14 mouse cellular contexts compared by ENCODE assay signal in genomic region chr2:173976314-173977053, GRCm38 (mm10).
DNase-seq lines count a peak whose midpoint lies in the region; ATAC-seq lines count a peak whose summit lies in the region.
"Had no signal": no experiment of that assay in that cellular context is flagged by ENCODE, and none has a peak within 500 bp of the region (broad histone marks: within the 10 kb centered on the region; RNA-seq: fewer than 3 reads in every experiment).

No protein-coding gene starts in this region.

- no peaks in the 10 kb centered on the region for H3K9me3 ChIP-seq in lung, embryonic 16.5 days (ENCODE audit: control insufficient read depth, low read length)
- peaks cover 20% of the 10 kb centered on the region for H3K9me3 ChIP-seq in limb, embryonic 13.5 days
- H3K9me3 ChIP-seq in stomach, embryonic 16.5 days (replicated peaks; ENCODE audit: control insufficient read depth, low read length), result no peaks in the 10 kb centered on the region
- H3K9me3 ChIP-seq: heart, embryonic 15.5 days had no signal

- no peak overlapping the region for H3K4me3 ChIP-seq in lung, embryonic 16.5 days (ENCODE audit: low read length)
- no peak overlapping the region for H3K4me3 ChIP-seq in limb, embryonic 13.5 days
- H3K4me3 ChIP-seq in stomach, embryonic 16.5 days (replicated peaks; ENCODE audit: low read length), result no peak overlapping the region
- H3K4me3 ChIP-seq: heart, embryonic 15.5 days; midbrain, embryonic 13.5 days had no signal

- no peaks in the 10 kb centered on the region for H3K27me3 ChIP-seq in lung, embryonic 16.5 days (ENCODE audit: control insufficient read depth, insufficient read depth, low read depth, low read length)
- no peaks in the 10 kb centered on the region for H3K27me3 ChIP-seq in limb, embryonic 13.5 days
- H3K27me3 ChIP-seq in stomach, embryonic 16.5 days (ENCODE audit: control insufficient read depth, insufficient read depth, low read length), result no peaks in the 10 kb centered on the region
- H3K27me3 ChIP-seq: heart, embryonic 15.5 days; midbrain, embryonic 13.5 days had no signal

- H3K4me2 ChIP-seq in lung, embryonic 16.5 days (ENCODE audit: low read depth, low read length), result no peak overlapping the region
- H3K4me2 ChIP-seq in limb, embryonic 13.5 days (replicated peaks), result no peak overlapping the region
- H3K4me2 ChIP-seq in stomach, embryonic 16.5 days (ENCODE audit: low read depth, low read length), result no peak overlapping the region
- H3K4me2 ChIP-seq: heart, embryonic 15.5 days; midbrain, embryonic 13.5 days had no signal

- peak; percentile 63 for ATAC-seq in lung, embryonic 16.5 days (ENCODE audit: low read depth)
- no peak for ATAC-seq in limb, embryonic 13.5 days (ENCODE audit: low FRiP score, low read depth)
- peak; percentile 73; the same call in 1 of the 2 replicates for ATAC-seq in stomach, embryonic 16.5 days (ENCODE audit: insufficient read depth, low FRiP score)
- ATAC-seq: CD4-positive, CD25-positive, alpha-beta regulatory T cell, adult 4 months; midbrain, embryonic 13.5 days had no signal

- H3K9ac ChIP-seq in lung, embryonic 16.5 days (ENCODE audit: low read length), result no peak overlapping the region
- H3K9ac ChIP-seq in limb, embryonic 13.5 days, result no peak overlapping the region
- no peak overlapping the region for H3K9ac ChIP-seq in stomach, embryonic 16.5 days (ENCODE audit: low read length)
- H3K9ac ChIP-seq: heart, embryonic 15.5 days; midbrain, embryonic 13.5 days had no signal

- no peak for DNase-seq in lung, postnatal 25 days (ENCODE audit: low spot score)
- peak; percentile 79 to 90 for DNase-seq in kidney, adult 8-10 months
- no peak for DNase-seq in gastrocnemius, postnatal 10 days
- no peak for DNase-seq in retina, postnatal 1 day
- DNase-seq in cerebellum, postnatal 14 days, result no peak
- DNase-seq: cerebellum, adult 9-11 months; gastrocnemius, postnatal 14 days; lung, adult 2 months had no signal

- no peaks in the 10 kb centered on the region for H3K36me3 ChIP-seq in lung, embryonic 16.5 days (ENCODE audit: control insufficient read depth, insufficient read depth, low read length)
- no peaks in the 10 kb centered on the region for H3K36me3 ChIP-seq in limb, embryonic 13.5 days
- no peaks in the 10 kb centered on the region for H3K36me3 ChIP-seq in stomach, embryonic 16.5 days (ENCODE audit: control insufficient read depth, insufficient read depth, low read length)
- H3K36me3 ChIP-seq: heart, embryonic 15.5 days; midbrain, embryonic 13.5 days had no signal

- H3K27ac ChIP-seq in lung, embryonic 16.5 days (ENCODE audit: low read length), result no peak overlapping the region; the same call in 1 of the 2 replicates
- H3K27ac ChIP-seq in limb, embryonic 13.5 days, result peak overlapping the region; percentile 83; the same call in 1 of the 2 replicates
- H3K27ac ChIP-seq in stomach, embryonic 16.5 days (ENCODE audit: low read length), result peak overlapping the region; percentile 29; the same call in 1 of the 2 replicates
- H3K27ac ChIP-seq: heart, embryonic 15.5 days; midbrain, embryonic 13.5 days had no signal

- WGBS in lung, embryonic 16.5 days, result 19% methylated on average over 4 of the region's 4 CpGs
- WGBS in limb, embryonic 13.5 days, result 26% methylated on average over 4 of the region's 4 CpGs
- WGBS in stomach, embryonic 16.5 days, result 29% methylated on average over 4 of the region's 4 CpGs

- peaks cover 2% of the 10 kb centered on the region; the same call in 1 of the 2 replicates for H3K4me1 ChIP-seq in lung, embryonic 16.5 days (replicated peaks; ENCODE audit: control insufficient read depth, insufficient read depth, low read length)
- H3K4me1 ChIP-seq in limb, embryonic 13.5 days, result peaks cover 43% of the 10 kb centered on the region
- H3K4me1 ChIP-seq in stomach, embryonic 16.5 days (ENCODE audit: control insufficient read depth, insufficient read depth, low read length), result peaks cover 13% of the 10 kb centered on the region; the same call in 1 of the 2 replicates
- H3K4me1 ChIP-seq: heart, embryonic 15.5 days; midbrain, embryonic 13.5 days had no signal

Comparison
In these comparisons a context has a peak if more than half of its experiments do, and no peak if none do; other contexts are left out.
1. DNase-seq: peak in kidney, adult 8-10 months (2 of 2); none in lung, postnatal 25 days (single experiment), gastrocnemius, postnatal 10 days (single experiment), retina, postnatal 1 day (single experiment) and cerebellum, postnatal 14 days (0 of 2).